Comparison of ENCODE assay signal across 31 mouse cellular contexts in the genomic region with DNA sequence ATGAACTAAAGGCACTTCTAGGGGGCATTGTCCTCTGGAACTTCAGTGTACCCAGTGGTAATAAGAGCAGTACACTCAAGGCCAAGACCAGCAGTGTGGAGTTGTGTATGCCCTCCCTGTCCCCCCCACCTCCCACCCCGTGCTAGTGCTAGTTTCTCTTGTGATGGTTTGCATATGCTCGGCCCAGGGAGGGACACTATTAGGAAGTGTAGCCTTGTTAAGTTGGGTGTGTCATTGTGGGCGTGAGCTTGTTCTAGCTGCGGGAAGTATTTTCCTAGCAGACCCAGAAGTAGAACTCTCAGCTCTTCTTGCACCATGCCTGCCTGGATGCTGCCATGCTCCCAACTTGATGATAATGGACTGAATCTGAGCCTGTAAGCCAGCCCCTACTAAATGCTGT.
"Had no signal": no experiment of that assay in that cellular context is flagged by ENCODE, and none has a peak within 500 bp of the region (broad histone marks: within the 10 kb centered on the region; RNA-seq: fewer than 3 reads in every experiment).

No protein-coding gene starts in this region.

- H3K9ac ChIP-seq: limb, embryonic 12.5 days; limb, embryonic 13.5 days; limb, embryonic 15.5 days; liver, embryonic 12.5 days; liver, embryonic 13.5 days; liver, embryonic 14.5 days; liver, embryonic 15.5 days; liver, postnatal 0 days; lung, embryonic 14.5 days; lung, embryonic 15.5 days; midbrain, embryonic 12.5 days; midbrain, embryonic 13.5 days; midbrain, embryonic 15.5 days had no signal

- H3K27me3 ChIP-seq: limb, embryonic 12.5 days; limb, embryonic 13.5 days; limb, embryonic 15.5 days; lung, embryonic 15.5 days; midbrain, embryonic 12.5 days; midbrain, embryonic 13.5 days; midbrain, embryonic 15.5 days had no signal

- H3K27ac ChIP-seq: limb, embryonic 10.5 days; limb, embryonic 12.5 days; limb, embryonic 13.5 days; limb, embryonic 15.5 days; liver, embryonic 12.5 days; liver, embryonic 13.5 days; liver, embryonic 14.5 days; liver, embryonic 15.5 days; lung, embryonic 15.5 days; macrophage; midbrain, embryonic 10.5 days; midbrain, embryonic 12.5 days; midbrain, embryonic 13.5 days; midbrain, embryonic 15.5 days had no signal

- H3K4me2 ChIP-seq: limb, embryonic 12.5 days; limb, embryonic 13.5 days; limb, embryonic 15.5 days; liver, embryonic 11.5 days; liver, embryonic 12.5 days; liver, embryonic 13.5 days; liver, embryonic 15.5 days; lung, embryonic 14.5 days; lung, embryonic 15.5 days; midbrain, embryonic 11.5 days; midbrain, embryonic 12.5 days; midbrain, embryonic 13.5 days; midbrain, embryonic 15.5 days had no signal

- ATAC-seq: liver, embryonic 12.5 days; liver, postnatal 0 days; lung, postnatal 0 days; midbrain, embryonic 13.5 days; midbrain, embryonic 15.5 days; midbrain, embryonic 16.5 days had no signal

- H3K9me3 ChIP-seq: limb, embryonic 10.5 days; limb, embryonic 12.5 days; limb, embryonic 13.5 days; limb, embryonic 15.5 days; liver, embryonic 12.5 days; liver, embryonic 13.5 days; liver, embryonic 15.5 days; lung, embryonic 15.5 days; megakaryocyte, embryonic 14.5 days; midbrain, embryonic 10.5 days; midbrain, embryonic 12.5 days; midbrain, embryonic 13.5 days; midbrain, embryonic 15.5 days had no signal

- H3K4me3 ChIP-seq: limb, embryonic 10.5 days; limb, embryonic 12.5 days; limb, embryonic 13.5 days; limb, embryonic 15.5 days; liver, embryonic 12.5 days; liver, embryonic 13.5 days; liver, embryonic 15.5 days; lung, embryonic 15.5 days; megakaryocyte, embryonic 14.5 days; midbrain, embryonic 10.5 days; midbrain, embryonic 12.5 days; midbrain, embryonic 13.5 days; midbrain, embryonic 15.5 days; myocyte had no signal

- DNase-seq: left cerebral cortex, postnatal 4 days; liver; liver, embryonic 13.5 days; liver, postnatal 0 days; lung, adult 18-20 months; lung, adult 2 months; lung, embryonic 14.5 days; lung, postnatal 10 days; lung, postnatal 14 days; lung, postnatal 36 days; lung, postnatal 4 days; midbrain, embryonic 14.5 days had no signal
